Mouse (Mus musculus) lung, adult 18-20 months (tissue): ENCODE data around the gene Nppc.

Experiments used
- DNase-seq, 2 experiments: peaks; one replicate each; pipeline ENCODE4 v3.0.0; 2022; ENCODE audit warnings: mixed read lengths in 2 of 2

Gene Nppc

GRCm38 (mm10) chr1:86670279-86671038 is at the start of gene Nppc:
TSS of gene Nppc (minus strand) at chr1:86670571.
- DNase-seq: peak; percentile 45 to 52

- no peak for DNase-seq
Measured at GRCm38 (mm10) chr1:86719391-86719790, 49.0 kb upstream of the Nppc start.

GRCm38 (mm10) chr1:86718190-86718589 is 47.8 kb upstream of the Nppc start:
- DNase-seq: no peak

GRCm38 (mm10) chr1:86713054-86713453 is 42.7 kb upstream of the Nppc start:
- no peak for DNase-seq

GRCm38 (mm10) chr1:86712045-86712444 is 41.7 kb upstream of the Nppc start:
- no peak for DNase-seq

- no peak for DNase-seq
Measured at GRCm38 (mm10) chr1:86709546-86709945, 39.2 kb upstream of the Nppc start.

- DNase-seq: no peak
Measured at GRCm38 (mm10) chr1:86705461-86705860, 35.1 kb upstream of the Nppc start.

GRCm38 (mm10) chr1:86703965-86704326 is 33.6 kb upstream of the Nppc start:
- DNase-seq: no peak

- peak; percentile 85 to 87 for DNase-seq
Measured at GRCm38 (mm10) chr1:86703300-86703964, 33.1 kb upstream of the Nppc start, which contains the start of gene Dis3l2. TSS of gene Dis3l2 (plus strand) at chr1:86703808.

GRCm38 (mm10) chr1:86700367-86700766 is 30.0 kb upstream of the Nppc start:
- no peak for DNase-seq

- no peak for DNase-seq
Measured at GRCm38 (mm10) chr1:86699346-86700136, 29.2 kb upstream of the Nppc start.

GRCm38 (mm10) chr1:86698721-86699120 is 28.4 kb upstream of the Nppc start:
- DNase-seq: no peak

GRCm38 (mm10) chr1:86696948-86697347 is 26.6 kb upstream of the Nppc start:
- peak in 1 of 2 experiments; percentile 8 for DNase-seq

GRCm38 (mm10) chr1:86691027-86691426 is 20.7 kb upstream of the Nppc start:
- no peak for DNase-seq

- no peak for DNase-seq
Measured at GRCm38 (mm10) chr1:86687236-86687635, 16.9 kb upstream of the Nppc start.

GRCm38 (mm10) chr1:86678667-86679066 is 8.3 kb upstream of the Nppc start:
- DNase-seq: no peak

- no peak for DNase-seq
Measured at GRCm38 (mm10) chr1:86677624-86678023, 7.3 kb upstream of the Nppc start.

- no peak for DNase-seq
Measured at GRCm38 (mm10) chr1:86675126-86675525, 4.8 kb upstream of the Nppc start.

GRCm38 (mm10) chr1:86674385-86674784 is 4.0 kb upstream of the Nppc start:
- no peak for DNase-seq

- DNase-seq: peak; percentile 66 to 70
Measured at GRCm38 (mm10) chr1:86669552-86670273, 658 bp downstream of the Nppc start.

GRCm38 (mm10) chr1:86665091-86665490 is 5.3 kb downstream of the Nppc start:
- DNase-seq: no peak

- no peak for DNase-seq
Measured at GRCm38 (mm10) chr1:86657071-86657470, 13.3 kb downstream of the Nppc start.

GRCm38 (mm10) chr1:86652675-86653074 is 17.7 kb downstream of the Nppc start:
- no peak for DNase-seq
